Mouse (Mus musculus) layer of hippocampus, postnatal 25 days (tissue): Measurements from ENCODE around the gene Rai1. TPM values are rescaled to one million over a fixed set of nuclear protein-coding genes. Genes with fewer than 3 reads are reported as not detected.
A peak's percentile ranks its signal among the peaks of the same experiment; 100 is the strongest.

Experiments
- DNase-seq, 2 experiments: peaks; one replicate each; pipeline ENCODE4 v3.0.0; 2022; ENCODE audit warnings: mixed read lengths in 2 of 2, low spot score in 1 of 2; ENCODE audit errors: extremely low spot score in 1 of 2
- total RNA-seq, 2 experiments: library from RNA; stranded (reverse); gene quantifications; 2 replicates each; pipeline ENCODE4 v1.2.3; 2021

Rai1 gene
- total RNA-seq, 2 experiments from 2014 or later = 60.2 to 76.4 TPM

DNA sequence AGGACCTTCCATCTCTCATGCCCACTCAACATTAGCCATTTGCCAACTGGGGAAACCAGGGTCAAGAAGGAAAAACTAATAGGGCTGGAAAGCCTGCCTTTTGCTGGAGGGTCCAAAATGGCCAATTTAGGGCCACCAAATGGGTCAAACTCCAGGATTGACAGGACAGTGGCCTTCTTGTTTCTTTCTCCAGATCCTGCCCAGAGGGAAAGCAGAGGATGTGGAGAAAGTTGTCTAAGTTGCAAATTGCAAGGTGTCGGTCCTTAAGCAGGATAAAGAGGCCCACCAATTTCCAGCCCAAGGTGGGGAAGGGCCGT lies 105.1 kb downstream of the Rai1 start:
- DNase-seq = no peak

DNA sequence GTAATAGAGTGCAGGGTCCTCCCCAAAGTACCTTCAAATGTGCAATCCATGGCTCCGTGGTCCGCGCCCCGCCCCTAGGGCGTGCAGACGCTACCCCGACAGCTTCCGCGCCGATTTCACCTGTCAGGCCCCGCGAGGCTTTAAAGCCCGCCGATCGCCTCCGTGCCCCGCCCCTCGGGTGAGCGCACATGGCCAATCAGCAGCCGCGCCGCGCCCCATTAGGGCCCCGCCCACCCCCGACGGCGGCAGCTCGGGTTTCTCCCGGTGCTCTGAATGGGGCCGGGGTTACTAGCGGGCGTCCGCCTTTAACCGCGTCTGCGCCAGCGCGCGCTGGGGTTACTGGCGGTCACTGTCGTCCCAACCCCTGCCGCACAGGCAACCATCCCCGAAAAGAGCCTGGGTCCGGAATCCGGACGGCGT lies 105.5 kb downstream of the Rai1 start:
- DNase-seq = peak; percentile 72 to 74

GRCm38 (mm10) chr11:60211152-60211551 lies 106.3 kb downstream of the Rai1 start:
- DNase-seq = no peak

DNA sequence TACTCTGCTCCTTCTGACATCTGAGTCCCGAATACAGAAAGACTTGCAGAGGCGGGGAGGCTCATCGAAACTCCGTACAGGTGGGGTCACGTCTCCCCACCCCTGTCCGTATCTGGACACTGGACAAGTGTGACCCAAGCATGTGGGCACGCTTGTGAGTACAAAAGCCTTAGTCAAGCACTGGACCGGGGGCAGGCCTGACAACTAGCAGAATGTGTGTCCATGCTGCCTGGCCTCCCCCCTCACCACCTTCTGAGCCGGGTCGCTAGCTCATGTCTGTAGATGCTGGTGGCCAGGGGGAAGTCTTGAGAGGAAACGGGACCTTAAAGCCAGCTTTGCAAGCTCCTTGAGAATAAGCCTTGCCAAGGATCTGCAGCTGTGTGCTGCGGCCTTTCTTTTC lies 106.9 kb downstream of the Rai1 start:
- no peak for DNase-seq

DNA sequence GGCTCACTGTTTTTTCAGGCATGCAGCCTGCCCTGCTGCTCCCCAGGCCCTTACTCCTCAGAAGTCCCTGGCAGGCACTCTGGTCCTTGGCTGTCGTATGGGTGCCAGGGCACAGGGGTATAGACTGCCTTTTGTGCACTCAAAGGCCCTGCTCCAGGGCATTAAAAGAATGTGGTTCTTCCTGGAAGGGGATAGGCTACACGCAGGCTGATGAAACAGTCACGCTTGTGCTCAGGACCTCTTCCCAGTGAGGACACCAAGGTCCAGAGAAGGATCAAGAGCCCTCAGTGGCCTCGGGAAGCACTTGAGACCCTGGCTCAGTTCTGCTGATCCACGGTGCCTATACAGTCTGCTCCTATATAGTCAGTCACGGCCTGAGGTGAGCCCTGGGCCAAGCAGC lies 108.5 kb downstream of the Rai1 start:
- no peak for DNase-seq

GRCm38 (mm10) chr11:60216671-60217070 lies 111.9 kb downstream of the Rai1 start:
- DNase-seq = no peak

DNA sequence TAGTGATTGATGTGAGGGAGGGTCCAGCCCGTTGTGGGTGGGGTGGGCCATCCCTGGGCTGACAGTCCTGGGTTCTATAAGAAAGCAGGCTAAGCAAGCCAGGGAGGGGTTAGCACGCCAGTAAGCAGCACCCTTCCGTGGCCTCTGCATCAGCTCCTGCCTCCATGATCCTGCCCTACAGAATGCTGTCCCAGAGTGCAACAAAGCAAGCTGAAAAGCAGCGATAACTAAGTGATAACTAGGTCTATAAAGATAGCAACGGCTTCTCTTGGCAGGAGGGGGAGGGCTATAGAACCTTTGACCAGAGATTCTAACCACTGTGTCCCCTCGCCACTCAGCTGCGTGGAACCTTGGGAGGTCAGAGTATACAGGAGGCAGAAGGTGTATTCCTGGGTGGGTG lies 112.7 kb downstream of the Rai1 start:
- DNase-seq = no peak

DNA sequence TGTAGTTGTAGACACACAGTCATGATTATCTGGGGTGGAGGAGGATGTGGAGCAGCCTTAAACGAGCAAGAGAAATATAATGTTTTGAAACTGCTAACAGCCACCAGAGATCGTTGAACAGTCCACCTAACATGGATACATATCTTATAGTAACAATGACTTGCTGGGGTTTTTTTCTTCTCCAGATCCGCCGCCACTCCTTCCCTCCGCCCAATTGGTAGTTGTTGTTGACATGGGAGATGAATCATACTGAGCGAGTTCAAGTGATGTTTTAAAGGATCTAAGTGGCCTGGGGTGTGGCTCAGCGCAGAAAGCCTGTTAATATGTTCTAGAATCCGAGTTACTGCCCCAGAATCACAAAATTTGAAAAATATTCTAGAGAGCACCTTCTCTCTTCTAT lies 114.8 kb downstream of the Rai1 start:
- no peak for DNase-seq

DNA sequence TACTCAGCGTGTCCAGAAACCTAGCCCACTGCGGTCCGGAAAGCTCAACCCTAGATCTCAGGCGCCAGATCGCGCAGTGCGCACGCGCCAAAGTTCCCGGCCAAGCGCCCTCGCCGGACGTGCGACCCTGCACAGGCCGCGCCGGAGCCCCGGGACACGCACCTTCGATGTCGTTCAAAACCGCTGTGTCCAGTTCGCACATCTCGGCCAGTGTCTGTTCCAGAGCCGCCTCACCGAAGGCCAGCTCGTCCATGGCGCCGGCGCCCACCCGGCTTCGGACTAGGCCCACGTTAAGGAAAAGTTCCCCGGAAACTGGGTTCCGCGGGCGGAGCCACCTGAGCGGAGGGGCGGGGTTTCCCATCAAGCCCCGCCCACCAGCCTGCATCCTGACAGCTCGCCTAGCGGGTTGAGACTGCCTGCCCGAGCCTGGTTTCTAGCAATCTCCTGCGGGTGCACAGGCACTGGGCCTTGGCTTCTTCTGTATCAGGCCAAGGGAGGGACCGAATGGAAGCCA lies 115.5 kb downstream of the Rai1 start:
- peak; percentile 77 to 90 for DNase-seq

DNA sequence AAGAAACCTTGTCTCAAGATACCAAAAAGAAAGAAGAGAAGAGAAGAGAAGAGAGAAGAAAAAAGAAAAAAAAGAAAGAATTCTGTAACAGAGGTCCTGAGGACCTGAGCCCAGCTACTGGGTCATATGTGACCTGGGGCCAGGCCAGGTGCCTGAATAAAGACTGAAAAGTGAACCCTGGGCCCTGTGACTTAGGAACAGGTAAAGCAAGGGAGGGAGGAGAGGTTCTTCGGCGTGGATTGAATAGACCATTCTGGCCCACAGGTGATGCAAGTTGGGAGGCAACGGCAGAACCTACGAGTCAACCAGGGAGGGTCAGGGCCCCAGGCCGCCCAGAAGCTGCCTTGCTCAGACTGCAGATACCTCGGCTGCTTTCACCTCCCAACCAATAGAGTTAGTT lies 116.6 kb downstream of the Rai1 start:
- DNase-seq = no peak

GRCm38 (mm10) chr11:60222085-60222468 lies 117.3 kb downstream of the Rai1 start:
- DNase-seq = no peak

DNA sequence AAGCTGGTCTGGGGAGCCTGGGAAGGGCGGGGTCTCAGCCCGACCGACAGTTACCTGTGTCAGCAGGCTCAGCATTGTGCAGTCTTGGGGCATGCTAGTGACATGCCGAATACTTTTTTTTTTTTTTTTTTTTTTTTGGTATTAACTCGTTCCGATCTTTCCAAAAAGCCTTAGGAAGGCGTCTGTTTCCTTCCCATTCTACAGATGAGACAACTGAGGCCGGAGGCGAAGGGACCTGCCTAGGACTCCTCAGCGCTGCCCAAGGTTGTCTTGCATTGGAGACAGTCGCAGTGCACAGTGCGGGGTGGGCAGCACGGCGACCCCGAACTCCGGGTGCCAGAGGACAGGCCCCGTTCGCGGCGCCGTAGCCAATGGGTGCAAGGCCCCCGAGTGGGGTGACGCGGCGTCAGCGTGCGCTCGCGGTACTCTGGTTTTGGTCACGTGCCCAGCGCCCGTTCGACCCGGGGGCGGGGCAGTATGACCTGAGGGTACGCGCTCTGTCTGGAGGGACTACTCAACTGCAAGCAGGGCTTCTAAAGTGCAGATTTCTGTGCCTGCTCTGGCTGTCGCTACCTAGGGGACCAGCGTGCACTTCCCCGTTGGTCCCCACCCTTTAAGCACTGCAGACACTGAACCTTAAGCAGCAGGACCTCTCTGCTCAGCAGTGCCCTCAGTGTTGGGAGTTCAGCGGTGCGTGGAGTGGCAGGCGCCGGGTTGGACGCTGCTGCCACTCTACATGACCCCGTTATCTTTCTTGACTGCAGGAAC lies 117.8 kb downstream of the Rai1 start, which contains the start of gene Srebf1:
Gene Srebf1 (minus strand): TSS at position 113 of the 768 bp plus-strand sequence.
- peak; percentile 51 to 59 for DNase-seq

DNA sequence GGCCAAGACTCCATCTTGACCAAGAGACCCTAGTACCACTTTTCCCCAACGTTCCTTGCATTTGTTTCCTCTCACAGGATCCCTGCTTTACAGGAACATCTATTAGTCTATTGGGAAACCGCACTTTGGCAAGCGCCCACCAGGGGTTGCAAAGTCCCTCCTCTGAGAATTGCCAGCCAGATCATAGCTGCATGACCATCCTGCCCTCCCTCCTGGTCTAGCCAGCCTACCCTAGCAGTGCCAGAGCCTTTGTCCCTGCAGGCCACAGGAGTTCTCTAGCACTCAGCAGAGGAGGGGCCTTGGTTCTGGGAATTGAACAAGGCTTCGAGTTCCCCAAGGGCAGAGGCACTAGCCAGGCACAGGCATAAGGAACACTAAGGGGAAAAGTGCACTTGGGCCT lies 119.9 kb downstream of the Rai1 start:
- no peak for DNase-seq

- DNase-seq = no peak
Measured at GRCm38 (mm10) chr11:60225874-60226273, 121.1 kb downstream of the Rai1 start.

GRCm38 (mm10) chr11:60228525-60228924 lies 123.7 kb downstream of the Rai1 start:
- DNase-seq = no peak

GRCm38 (mm10) chr11:60229821-60230220 lies 125.0 kb downstream of the Rai1 start:
- no peak for DNase-seq

DNA sequence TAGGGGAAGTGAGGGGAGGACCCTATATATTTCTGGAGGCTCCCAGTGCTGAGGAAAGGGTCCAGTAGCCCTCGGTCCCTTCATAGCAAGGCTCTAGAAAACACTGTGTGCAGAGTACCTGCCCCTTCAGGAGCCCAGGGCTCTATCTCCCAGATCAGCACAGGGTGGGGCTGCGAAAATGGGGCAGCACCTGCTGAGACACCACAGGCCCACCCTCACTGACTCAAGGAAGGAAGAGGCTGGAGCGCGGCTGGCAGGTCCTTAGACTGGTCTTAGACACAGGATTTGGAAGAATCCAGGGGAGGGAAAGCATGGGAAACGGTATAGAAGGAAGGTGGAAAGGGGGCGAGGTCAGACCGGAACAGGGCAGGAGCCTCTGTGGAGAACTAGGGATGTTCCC lies 125.7 kb downstream of the Rai1 start:
- no peak for DNase-seq

- DNase-seq = no peak
Measured at GRCm38 (mm10) chr11:60231326-60231725, 126.5 kb downstream of the Rai1 start.

DNA sequence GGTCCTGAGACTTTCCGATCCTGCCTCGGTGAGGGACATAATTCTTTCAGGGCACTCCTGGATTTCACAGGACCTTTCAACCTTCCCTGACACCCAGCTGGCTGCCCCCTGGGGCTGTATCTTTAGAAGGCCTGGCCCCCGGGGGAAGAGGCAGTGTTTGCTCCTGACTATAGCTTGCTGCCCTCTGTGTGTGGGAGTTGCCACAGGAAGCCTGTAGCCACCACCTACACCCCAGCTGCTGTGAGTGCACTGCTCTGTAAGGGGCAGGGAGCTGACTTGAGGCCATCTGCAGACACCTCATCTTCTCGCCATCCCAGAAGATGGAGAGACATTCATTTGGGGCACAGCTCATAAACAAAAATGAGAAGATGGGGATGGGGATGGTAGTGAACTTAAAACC lies 127.1 kb downstream of the Rai1 start:
- no peak for DNase-seq

DNA sequence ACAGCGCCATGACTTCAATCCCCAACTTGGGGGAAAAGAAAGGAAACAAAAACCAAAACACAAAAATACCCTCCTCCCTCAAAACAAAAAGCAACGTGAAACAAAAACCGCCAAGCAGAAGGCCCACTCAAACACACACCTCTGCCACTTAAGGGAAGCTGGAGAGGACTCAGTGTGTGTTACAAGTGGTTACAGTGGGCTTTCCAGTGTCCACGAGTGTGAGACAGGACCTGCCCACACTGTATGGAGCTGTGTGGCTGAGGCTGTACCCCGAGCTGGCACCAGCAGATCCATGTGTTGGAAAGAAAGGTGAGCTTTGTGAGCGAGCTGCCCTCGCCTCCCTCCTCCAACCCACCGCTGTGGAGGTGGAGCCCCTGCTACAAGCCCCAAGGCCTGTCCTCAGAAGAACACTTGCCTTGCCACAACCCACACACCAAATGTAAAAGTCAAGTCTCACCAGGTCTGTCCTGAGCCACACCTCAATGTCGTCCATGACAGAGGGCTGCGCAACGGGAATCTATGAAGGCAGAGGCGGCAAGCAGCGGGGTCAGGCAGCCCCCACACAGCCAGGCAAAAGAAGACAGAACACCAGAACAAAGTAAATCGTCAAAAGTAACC lies 127.7 kb downstream of the Rai1 start:
- DNase-seq = no peak

- DNase-seq = no peak
Measured at GRCm38 (mm10) chr11:60233235-60233634, 128.4 kb downstream of the Rai1 start.

DNA sequence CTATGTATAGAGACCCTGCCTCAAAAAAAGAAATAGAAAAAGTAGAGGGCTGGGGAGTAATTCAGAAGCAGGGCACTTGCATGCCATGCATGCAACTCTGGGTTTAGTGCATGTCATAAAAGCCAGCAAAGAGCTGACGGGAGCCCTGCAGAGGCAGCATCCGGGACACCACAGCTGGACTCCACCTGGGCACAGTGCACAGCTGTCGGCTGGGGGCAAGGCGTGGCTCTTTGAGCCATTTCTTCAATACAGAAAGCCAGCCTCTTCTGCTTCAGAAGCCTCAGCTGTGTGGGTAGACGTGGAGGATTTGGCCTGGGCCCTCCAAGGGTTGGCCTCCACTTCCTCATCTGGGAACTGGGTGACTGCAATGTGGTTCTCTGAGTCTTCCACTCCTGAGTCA lies 130.5 kb downstream of the Rai1 start:
- no peak for DNase-seq
